Mouse (Mus musculus) kidney, postnatal 0 days (tissue): Measurements from ENCODE around the gene Atp2b4. TPM values are rescaled to one million over a fixed set of nuclear protein-coding genes. Genes with fewer than 3 reads are reported as not detected.

Experiments used
- ATAC-seq: fragments of 200-750 bp; cut with Nextera tagmentation; replicated peaks from 2 replicates; pipeline ENCODE4 v1.8.0; 2017; ENCODE audit warnings: low read depth, moderate number of reproducible peaks, moderate TSS enrichment, moderate library complexity; ENCODE audit not compliant: low FRiP score
- DNase-seq: peaks from one replicate; pipeline ENCODE4 v3.0.0-alpha.2; 2016; ENCODE audit warnings: low spot score
- H3K27ac ChIP-seq: fragments of 300-500 bp; sonication (generic); 2 replicates; pipeline ENCODE4 v1.5.1; 2014; ENCODE audit warnings: mild to moderate bottlenecking
- H3K27me3 ChIP-seq: fragments of 300-500 bp; sonication (generic); 2 replicates; pipeline ENCODE4 v1.6.1; 2014; ENCODE audit warnings: low read length, mixed read lengths; ENCODE audit not compliant: insufficient read depth
- H3K36me3 ChIP-seq: fragments of 300-500 bp; sonication (generic); 2 replicates; pipeline ENCODE4 v1.6.1; 2014; ENCODE audit warnings: low read length, mixed read lengths; ENCODE audit not compliant: insufficient read depth
- H3K4me1 ChIP-seq: fragments of 300-500 bp; sonication (generic); replicated peaks from 2 replicates; pipeline ENCODE4 v1.6.1; 2014; ENCODE audit warnings: antibody characterized with exemption, low read length, mixed read lengths; ENCODE audit not compliant: insufficient read depth
- H3K4me2 ChIP-seq: fragments of 300-500 bp; sonication (generic); 2 replicates; pipeline ENCODE4 v1.6.1; 2014; ENCODE audit warnings: mild to moderate bottlenecking, low read length, moderate library complexity, mixed read lengths
- H3K4me3 ChIP-seq: fragments of 300-500 bp; sonication (generic); replicated peaks from 2 replicates; pipeline ENCODE4 v1.5.1; 2014; ENCODE audit warnings: low read depth, low read length
- H3K9ac ChIP-seq: fragments of 300-500 bp; sonication (generic); 2 replicates; pipeline ENCODE4 v1.6.1; 2014; ENCODE audit warnings: low read depth, low read length
- H3K9me3 ChIP-seq: fragments of 300-500 bp; sonication (generic); replicated peaks from 2 replicates; pipeline ENCODE4 v1.6.1; 2016; ENCODE audit warnings: low read length, inconsistent platforms, mixed read lengths
- CTCF ChIP-seq: IDR thresholded peaks from 2 replicates; pipeline ENCODE4 v1.5.1; 2016; ENCODE audit warnings: antibody characterized with exemption, low read depth, mild to moderate bottlenecking, moderate library complexity
- WGBS: fragments of 180-500 bp; shearing (Covaris S2); extraction: QIAGEN DNeasy Blood & Tissue Kit; methylation state at CpG from one replicate; pipeline ENCODE4 v1.1.7; 2014; 5-methylcytosine and 5-hydroxymethylcytosine counted together
- polyA plus RNA-seq: library from polyadenylated mRNA; unstranded; fragments of >200 nt; fragmentation: Nextera tagmentation; extraction: Ambion mirVana; gene quantifications from 2 replicates; pipeline ENCODE4 v1.2.1, GENCODE M21; 2015

Atp2b4 gene
- polyA plus RNA-seq, 1 experiment from 2014 or later, result 5.6 TPM

GRCm38 (mm10) chr1:133840530-133840929 lies 39.7 kb upstream of the Atp2b4 start:
- Histone ChIP-seq H3K36me3 (no peaks in the 10 kb centered on the region), H3K4me3 (no peak overlapping the region), H3K9ac (no peak overlapping the region), H3K9me3 (no peaks in the 10 kb centered on the region), H3K4me2 (no peak overlapping the region), H3K27me3 (no peaks in the 10 kb centered on the region), H3K27ac (no peak overlapping the region), H3K4me1 (no peaks in the 10 kb centered on the region; the same call in 1 of the 2 replicates)
- TF ChIP-seq CTCF, result no peak
- ATAC-seq (no peak; the same call in 1 of the 2 replicates), DNase-seq (no peak)
- 47% methylated on average over 12 of the region's 12 CpGs for WGBS

- 0 out of 2 replicates have a peak, but pooled peaks cover 6% of the 10 kb centered on the region for H3K4me1 ChIP-seq
- H3K9me3 ChIP-seq, result no peaks in the 10 kb centered on the region
- H3K36me3 ChIP-seq, result no peaks in the 10 kb centered on the region
- no peak overlapping the region for H3K9ac ChIP-seq
- H3K4me3 ChIP-seq, result no peak overlapping the region
- H3K4me2 ChIP-seq, result no peak overlapping the region
- DNase-seq, result no peak
- ATAC-seq, result no peak
- 46% methylated on average over 6 of the region's 6 CpGs for WGBS
- H3K27me3 ChIP-seq, result no peaks in the 10 kb centered on the region
- H3K27ac ChIP-seq, result no peak overlapping the region
- TF ChIP-seq CTCF, result no peak
These were observed 33.5 kb upstream of the Atp2b4 start for GRCm38 (mm10) chr1:133834309-133834708.

GRCm38 (mm10) chr1:133832781-133833180 lies 31.9 kb upstream of the Atp2b4 start:
- H3K4me2 ChIP-seq, result no peak overlapping the region; the same call in 1 of the 2 replicates
- no peak overlapping the region for H3K9ac ChIP-seq
- no peaks in the 10 kb centered on the region for H3K27me3 ChIP-seq
- H3K27ac ChIP-seq, result no peak overlapping the region
- H3K9me3 ChIP-seq, result no peaks in the 10 kb centered on the region
- no peaks in the 10 kb centered on the region for H3K36me3 ChIP-seq
- H3K4me1 ChIP-seq, result 0 out of 2 replicates have a peak, but pooled peaks cover 6% of the 10 kb centered on the region
- no peak for TF ChIP-seq CTCF
- ATAC-seq (no peak), DNase-seq (peak; percentile 38)
- WGBS, result 60% methylated on average over 5 of the region's 5 CpGs
- H3K4me3 ChIP-seq, result no peak overlapping the region

- Histone ChIP-seq H3K4me2 (no peak overlapping the region), H3K9me3 (no peaks in the 10 kb centered on the region), H3K27ac (no peak overlapping the region), H3K4me1 (no peaks in the 10 kb centered on the region), H3K9ac (no peak overlapping the region), H3K36me3 (no peaks in the 10 kb centered on the region), H3K4me3 (no peak overlapping the region), H3K27me3 (no peaks in the 10 kb centered on the region)
- WGBS, result 58% methylated on average over 7 of the region's 7 CpGs
- no peak for TF ChIP-seq CTCF
- ATAC-seq (no peak), DNase-seq (no peak)
These were observed 25.4 kb upstream of the Atp2b4 start for GRCm38 (mm10) chr1:133826193-133826592.

GRCm38 (mm10) chr1:133825543-133825942 lies 24.7 kb upstream of the Atp2b4 start:
- no peak overlapping the region for H3K27ac ChIP-seq
- 26% methylated on average over 8 of the region's 8 CpGs for WGBS

GRCm38 (mm10) chr1:133825140-133825539 lies 24.3 kb upstream of the Atp2b4 start:
- DNase-seq (no peak), ATAC-seq (no peak)
- Histone ChIP-seq H3K4me2 (no peak overlapping the region), H3K9me3 (no peaks in the 10 kb centered on the region), H3K4me1 (no peaks in the 10 kb centered on the region), H3K4me3 (no peak overlapping the region), H3K9ac (no peak overlapping the region), H3K27me3 (no peaks in the 10 kb centered on the region), H3K36me3 (no peaks in the 10 kb centered on the region), H3K27ac (no peak overlapping the region)
- TF ChIP-seq CTCF, result no peak
- WGBS, result 68% methylated on average over 2 of the region's 2 CpGs

More at GRCm38 (mm10) chr1:133825543-133825942, 24.7 kb upstream of the Atp2b4 start:
- Histone ChIP-seq H3K9me3 (no peaks in the 10 kb centered on the region), H3K4me1 (no peaks in the 10 kb centered on the region), H3K36me3 (no peaks in the 10 kb centered on the region), H3K27me3 (no peaks in the 10 kb centered on the region), H3K4me3 (no peak overlapping the region), H3K4me2 (no peak overlapping the region), H3K9ac (no peak overlapping the region)
- DNase-seq, result peak; percentile 60
- TF ChIP-seq CTCF, result no peak
- peak; percentile 63; the same call in 1 of the 2 replicates for ATAC-seq

GRCm38 (mm10) chr1:133821144-133821543 lies 20.3 kb upstream of the Atp2b4 start:
- no peaks in the 10 kb centered on the region for H3K9me3 ChIP-seq
- H3K27me3 ChIP-seq, result no peaks in the 10 kb centered on the region
- TF ChIP-seq CTCF, result no peak
- WGBS, result 46% methylated on average over 5 of the region's 5 CpGs
- no peak for DNase-seq
- H3K27ac ChIP-seq, result no peak overlapping the region
- H3K4me2 ChIP-seq, result no peak overlapping the region
- H3K4me1 ChIP-seq, result no peaks in the 10 kb centered on the region
- H3K4me3 ChIP-seq, result no peak overlapping the region
- H3K9ac ChIP-seq, result no peak overlapping the region
- no peaks in the 10 kb centered on the region for H3K36me3 ChIP-seq
- ATAC-seq, result no peak
